Mouse (Mus musculus) kidney, adult 2 months (tissue): ENCODE results near the gene Gmip.

Experiments
- CTCF ChIP-seq: fragments of 200-500 bp; conservative IDR thresholded peaks from 2 replicates; pipeline ENCODE4 v1.5.1; 2011; ENCODE audit warnings: low read depth, mild to moderate bottlenecking, control low read depth, low read length, moderate library complexity, mixed read lengths; ENCODE audit not compliant: insufficient read depth, insufficient read length
- POLR2A ChIP-seq: fragments of 200-500 bp; IDR thresholded peaks from one replicate; pipeline ENCODE4 v1.6.1; 2011; ENCODE audit warnings: low read depth, low read length, control low read depth

GRCm38 (mm10) chr8:69799261-69799660, 9.2 kb upstream of the Gmip start:
- no peak for TF ChIP-seq POLR2A
- TF ChIP-seq CTCF = no peak
